Mouse (Mus musculus) liver, embryonic 16.5 days (tissue): ENCODE results near the gene Ms4a18. TPM values are rescaled to one million over a fixed set of nuclear protein-coding genes. Genes with fewer than 3 reads are reported as not detected.

ENCODE experiments used
- ATAC-seq: fragments of 200-750 bp; cut with Nextera tagmentation; 2 replicates; pipeline ENCODE4 v1.8.0; 2017; ENCODE audit warnings: low read depth, mild to moderate bottlenecking, moderate number of reproducible peaks, moderate library complexity
- H3K27ac ChIP-seq: fragments of 300-500 bp; sonication (generic); 2 replicates; pipeline ENCODE4 v1.5.1; 2014; ENCODE audit warnings: mild to moderate bottlenecking, low read length
- H3K27me3 ChIP-seq: fragments of 300-500 bp; sonication (generic); 2 replicates; pipeline ENCODE4 v1.6.1; 2014; ENCODE audit warnings: low read depth, low read length, mixed read lengths; ENCODE audit not compliant: control insufficient read depth, insufficient read depth
- H3K36me3 ChIP-seq: fragments of 300-500 bp; sonication (generic); 2 replicates; pipeline ENCODE4 v1.6.1; 2014; ENCODE audit warnings: mild to moderate bottlenecking; ENCODE audit not compliant: control insufficient read depth, insufficient read depth
- H3K4me1 ChIP-seq: fragments of 300-500 bp; sonication (generic); 2 replicates; pipeline ENCODE4 v1.6.1; 2014; ENCODE audit warnings: low read depth, low read length, mixed read lengths; ENCODE audit not compliant: control insufficient read depth
- H3K4me2 ChIP-seq: fragments of 300-500 bp; sonication (generic); 2 replicates; pipeline ENCODE4 v1.6.1; 2014; ENCODE audit warnings: low read depth, low read length, mixed read lengths
- H3K4me3 ChIP-seq: fragments of 300-500 bp; sonication (generic); 2 replicates; pipeline ENCODE4 v1.5.1; 2014; ENCODE audit warnings: low read depth, mild to moderate bottlenecking, low read length
- H3K9ac ChIP-seq: fragments of 300-500 bp; sonication (generic); 2 replicates; pipeline ENCODE4 v1.6.1; 2014; ENCODE audit warnings: low read depth, low read length
- H3K9me3 ChIP-seq: fragments of 300-500 bp; sonication (generic); replicated peaks from 2 replicates; pipeline ENCODE4 v1.6.1; 2016; ENCODE audit warnings: low read length; ENCODE audit not compliant: control insufficient read depth
- WGBS: fragments of 180-500 bp; shearing (Covaris S2); extraction: QIAGEN DNeasy Blood & Tissue Kit; methylation state at CpG from one replicate; pipeline ENCODE4 v1.1.7; 2014; ENCODE audit not compliant: insufficient replicate concordance; 5-methylcytosine and 5-hydroxymethylcytosine counted together
- polyA plus RNA-seq: library from polyadenylated mRNA; unstranded; fragments of >200 nt; fragmentation: Nextera tagmentation; extraction: Ambion mirVana; gene quantifications from 2 replicates; pipeline ENCODE4 v1.2.1, GENCODE M21; 2015

The Ms4a18 gene
- polyA plus RNA-seq, 1 experiment from 2014 or later: 0.20 TPM

DNA sequence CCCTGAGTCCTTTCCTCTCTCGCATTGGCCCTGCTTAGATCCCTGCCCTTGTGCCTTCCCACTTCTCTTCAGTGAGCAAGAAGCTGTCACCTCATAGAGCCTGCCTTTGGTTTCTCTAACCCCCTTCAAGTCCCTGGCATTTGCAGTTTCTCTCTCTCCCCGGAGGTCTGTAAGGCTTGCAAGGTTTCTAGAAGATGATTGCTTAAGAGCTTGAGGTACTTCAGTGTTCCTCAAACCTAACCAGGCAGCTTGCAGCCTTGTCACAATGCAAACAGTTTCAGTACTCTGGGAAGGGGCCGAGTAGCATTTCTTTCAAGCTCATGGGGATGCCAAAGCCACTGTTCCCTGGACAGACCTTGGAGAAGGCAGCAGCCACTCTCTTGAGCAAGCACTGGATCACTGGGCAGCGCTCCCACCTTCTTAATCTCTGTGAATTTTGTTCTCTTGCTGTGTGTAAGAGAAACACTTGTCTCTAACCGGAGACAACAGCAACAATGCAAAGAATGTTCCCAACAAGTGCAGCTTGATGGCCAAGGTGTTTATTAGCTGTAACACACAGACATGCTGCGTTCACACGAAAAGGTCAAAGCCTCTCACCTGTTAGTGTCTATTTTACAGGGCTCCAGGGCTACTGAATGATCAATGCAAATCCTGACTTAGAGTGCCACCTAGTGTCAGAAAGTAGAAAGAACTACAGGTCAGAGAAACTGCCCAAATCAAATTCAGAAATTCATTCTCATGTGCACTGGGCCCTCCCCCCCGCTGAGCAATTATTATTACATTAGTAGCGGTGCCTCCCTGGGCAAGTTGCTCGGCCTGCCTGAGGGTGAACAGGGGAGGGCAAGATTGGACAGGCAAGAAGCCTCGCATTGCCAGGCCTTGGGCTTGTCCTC, 58.5 kb downstream of the Ms4a18 start:
- 30% methylated on average over 11 of the region's 11 CpGs for whole genome bisulfite sequencing
- Histone ChIP-seq H3K4me1 (no peaks in the 10 kb centered on the region; the same call in 1 of the 2 replicates), H3K36me3 (no peaks in the 10 kb centered on the region), H3K9ac (no peak overlapping the region), H3K4me2 (no peak overlapping the region), H3K4me3 (no peak overlapping the region), H3K27ac (no peak overlapping the region), H3K9me3 (no peaks in the 10 kb centered on the region), H3K27me3 (no peaks in the 10 kb centered on the region; the same call in none of the 2 replicates)
- peak; percentile 51 for ATAC-seq

DNA sequence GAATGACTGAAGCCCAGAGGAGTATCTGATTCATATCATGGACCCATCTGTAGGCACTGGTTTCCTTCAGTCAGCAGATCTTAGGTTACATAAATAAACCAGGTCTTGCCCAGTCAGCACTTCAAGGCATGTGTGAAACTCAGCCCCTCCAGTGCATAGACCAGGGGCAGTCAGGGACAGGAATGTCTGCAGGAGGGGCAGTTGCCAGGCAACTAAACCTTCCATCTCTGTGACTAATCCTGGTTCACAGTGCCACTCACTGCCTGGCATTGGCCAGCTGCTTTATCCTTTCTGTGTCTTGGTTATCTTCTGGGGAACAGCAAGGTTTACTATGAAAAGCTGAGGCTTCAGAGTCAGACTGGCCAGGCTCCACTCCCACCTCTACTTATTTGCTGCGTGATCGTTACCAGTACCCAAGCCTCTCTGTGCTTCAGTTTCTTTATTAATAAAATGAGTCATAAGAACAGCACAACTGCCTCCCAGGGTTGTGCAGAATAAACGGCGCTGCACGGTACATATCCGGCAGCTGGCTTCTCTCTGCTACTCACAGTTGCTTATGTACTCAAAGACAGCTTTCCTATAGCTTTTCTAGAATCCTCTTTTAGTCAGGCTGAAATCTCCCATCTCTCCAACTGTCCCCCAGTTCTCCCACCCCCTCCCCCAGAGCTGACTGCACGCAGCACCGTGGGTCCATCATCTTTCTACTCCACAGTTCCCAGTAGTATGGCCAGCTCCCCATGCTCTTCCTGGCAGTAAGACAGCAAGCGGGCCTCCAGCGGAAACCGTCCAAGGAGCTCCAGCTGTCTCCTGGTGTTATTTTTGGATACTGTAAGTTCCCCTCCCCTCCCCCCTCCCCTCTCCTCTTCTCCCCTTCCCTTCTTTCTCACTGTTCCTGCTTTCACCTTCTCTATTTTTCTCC, 65.6 kb downstream of the Ms4a18 start:
- H3K27ac ChIP-seq: no peak overlapping the region
- ATAC-seq: no peak
- WGBS: 57% methylated on average over 11 of the region's 11 CpGs

GRCm38 (mm10) chr19:10949558-10949957, 68.3 kb downstream of the Ms4a18 start:
- H3K9me3 ChIP-seq: no peaks in the 10 kb centered on the region
- peak overlapping the region; percentile 18; the same call in 1 of the 2 replicates for H3K9ac ChIP-seq
- WGBS: 24% methylated on average over 9 of the region's 9 CpGs
- H3K27me3 ChIP-seq: no peaks in the 10 kb centered on the region
- H3K27ac ChIP-seq: peak overlapping the region; percentile 4; the same call in 1 of the 2 replicates
- H3K4me3 ChIP-seq: peak overlapping the region; percentile 77
- ATAC-seq: no peak
- peaks cover 3% of the 10 kb centered on the region for H3K36me3 ChIP-seq
- peaks cover 25% of the 10 kb centered on the region for H3K4me1 ChIP-seq
- H3K4me2 ChIP-seq: peak overlapping the region; percentile 90

More for the DNA sequence above, 65.6 kb downstream of the Ms4a18 start:
- H3K27me3 ChIP-seq: no peaks in the 10 kb centered on the region; the same call in 1 of the 2 replicates
- H3K4me1 ChIP-seq: peaks cover 16% of the 10 kb centered on the region
- no peak overlapping the region for H3K4me2 ChIP-seq
- H3K9ac ChIP-seq: no peak overlapping the region
- no peaks in the 10 kb centered on the region for H3K9me3 ChIP-seq
- no peak overlapping the region for H3K4me3 ChIP-seq
- H3K36me3 ChIP-seq: no peaks in the 10 kb centered on the region

GRCm38 (mm10) chr19:10949112-10949511, 68.7 kb downstream of the Ms4a18 start, which contains the start of gene Ccdc86:
Ccdc86 (minus strand) TSS chr19:10949266.
- peaks cover 3% of the 10 kb centered on the region for H3K36me3 ChIP-seq
- peak; percentile 98 for ATAC-seq
- no peaks in the 10 kb centered on the region for H3K27me3 ChIP-seq
- H3K9ac ChIP-seq: peak within 1 kb of the TSS; percentile 73
- WGBS: under 1% methylated on average over 30 of the region's 30 CpGs
- peak within 1 kb of the TSS; percentile 24; the same call in 1 of the 2 replicates for H3K27ac ChIP-seq
- H3K4me3 ChIP-seq: peak within 1 kb of the TSS; percentile 77
- peak within 1 kb of the TSS; percentile 90 for H3K4me2 ChIP-seq
- peaks cover 25% of the 10 kb centered on the region for H3K4me1 ChIP-seq
- no peaks in the 10 kb centered on the region for H3K9me3 ChIP-seq

GRCm38 (mm10) chr19:10948416-10948815, 69.4 kb downstream of the Ms4a18 start:
- 0 out of 2 replicates have a peak overlapping the region, but pooled peaks have one; percentile 24 for H3K27ac ChIP-seq
- H3K36me3 ChIP-seq: peaks cover 3% of the 10 kb centered on the region
- H3K4me3 ChIP-seq: peak overlapping the region; percentile 77
- under 1% methylated on average over 20 of the region's 20 CpGs for WGBS
- peak overlapping the region; percentile 73 for H3K9ac ChIP-seq
- H3K27me3 ChIP-seq: no peaks in the 10 kb centered on the region
- H3K4me2 ChIP-seq: peak overlapping the region; percentile 90
- H3K4me1 ChIP-seq: peaks cover 25% of the 10 kb centered on the region
- H3K9me3 ChIP-seq: no peaks in the 10 kb centered on the region
- no peak for ATAC-seq

GRCm38 (mm10) chr19:10947219-10947618, 70.6 kb downstream of the Ms4a18 start:
- ATAC-seq: no peak
- H3K9ac ChIP-seq: peak overlapping the region; percentile 73
- H3K27ac ChIP-seq: peak overlapping the region; percentile 17

More at GRCm38 (mm10) chr19:10947219-10947618, 70.6 kb downstream of the Ms4a18 start:
- Histone ChIP-seq H3K4me1 (peaks cover 25% of the 10 kb centered on the region), H3K36me3 (peaks cover 7% of the 10 kb centered on the region), H3K27me3 (no peaks in the 10 kb centered on the region), H3K4me2 (peak overlapping the region; percentile 90), H3K4me3 (peak overlapping the region; percentile 77), H3K9me3 (no peaks in the 10 kb centered on the region)
- WGBS: 58% methylated on average over 5 of the region's 5 CpGs

Other genes with a start within 250 kb of the Ms4a18 start
- 0.04 TPM in 1 of 2 replicates, not detected in the other for gene Cd6, start 188.0 kb downstream of the Ms4a18 start, polyA plus RNA-seq
- gene Slc15a3, start 178.3 kb downstream of the Ms4a18 start, polyA plus RNA-seq: 1.5 and 1.8 TPM in 2 replicates
- 2.7 and 3.1 TPM in 2 replicates for gene Tmem132a, start 148.1 kb downstream of the Ms4a18 start, polyA plus RNA-seq
- 16.9 and 20.0 TPM in 2 replicates for gene Tmem109, start 136.0 kb downstream of the Ms4a18 start, polyA plus RNA-seq
- 11.7 and 12.2 TPM in 2 replicates for gene Prpf19, start 122.8 kb downstream of the Ms4a18 start, polyA plus RNA-seq
- not detected in 2 replicates for gene Zp1, start 97.4 kb downstream of the Ms4a18 start, polyA plus RNA-seq
- 0.04 and 0.05 TPM in 2 replicates for gene Ptgdr2, start 80.9 kb downstream of the Ms4a18 start, polyA plus RNA-seq
- gene Ccdc86, start 68.8 kb downstream of the Ms4a18 start, polyA plus RNA-seq: 9.0 and 9.1 TPM in 2 replicates
- gene Ms4a10, start 43.4 kb downstream of the Ms4a18 start, polyA plus RNA-seq: 0.31 TPM in 1 of 2 replicates, not detected in the other
- not detected in 2 replicates for gene Ms4a15, start 24.8 kb downstream of the Ms4a18 start, polyA plus RNA-seq
- gene Ms4a8a, start 63.1 kb upstream of the Ms4a18 start, polyA plus RNA-seq: 0.19 and 0.20 TPM in 2 replicates
- gene 1700017D01Rik, start 112.8 kb upstream of the Ms4a18 start, polyA plus RNA-seq: not detected in 2 replicates
- not detected in 2 replicates for gene 1700025F22Rik, start 147.3 kb upstream of the Ms4a18 start, polyA plus RNA-seq
- not detected in 2 replicates for gene Ms4a13, start 178.7 kb upstream of the Ms4a18 start, polyA plus RNA-seq
- not detected in 2 replicates for gene Ms4a12, start 214.4 kb upstream of the Ms4a18 start, polyA plus RNA-seq
- 0.07 and 0.11 TPM in 2 replicates for gene Ms4a1, start 248.2 kb upstream of the Ms4a18 start, polyA plus RNA-seq